Mouse (Mus musculus): Measurements from ENCODE around the gene Ybx2.

DNA sequence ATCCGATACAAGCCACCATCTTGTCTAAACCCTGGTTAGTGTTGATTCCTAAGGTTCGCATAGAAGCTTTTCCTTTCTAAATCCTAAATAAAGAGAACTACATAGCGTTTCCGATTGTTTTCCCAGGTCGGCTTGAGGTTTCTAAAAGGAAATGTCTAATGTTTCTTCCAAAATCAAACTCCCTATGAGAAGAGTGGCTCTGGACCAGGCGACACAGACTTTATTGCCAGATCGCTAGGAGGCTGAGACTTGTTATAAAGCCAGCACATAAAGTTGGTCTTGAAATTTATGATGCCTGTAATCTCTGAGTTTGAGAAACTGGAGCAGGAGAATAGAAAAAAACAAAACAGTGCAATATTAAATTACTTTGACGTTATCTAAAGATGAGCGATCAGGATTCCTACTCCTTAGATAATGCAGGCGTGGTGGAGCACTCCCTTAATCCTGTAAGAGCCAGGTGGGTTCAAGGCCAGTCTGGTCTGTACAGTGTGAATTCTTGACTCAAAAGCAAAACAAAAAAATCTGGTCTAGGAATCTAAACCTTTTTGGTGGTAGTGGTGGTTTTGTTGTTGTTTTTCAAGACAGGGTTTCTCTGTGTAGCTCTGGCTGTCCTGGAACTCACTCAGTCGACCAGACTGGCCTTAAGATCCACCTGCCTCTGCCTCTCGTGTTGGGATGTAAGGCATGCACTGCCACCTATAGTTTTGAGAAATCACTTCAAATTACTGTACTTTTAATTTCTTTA is 13.4 kb upstream of the Ybx2 start:
- TF ChIP-seq POLR2A (IDR thresholded peaks at IDR 0.05; ENCODE audit: insufficient read depth, low read depth, low read length) (no peak), EP300 (IDR thresholded peaks at IDR 0.05; ENCODE audit: insufficient read depth, low read depth, low read length) (no peak)

All from heart, adult 2 months (tissue).